Mouse (Mus musculus) Muller cell, postnatal 12 days (primary cell): ENCODE results near the gene Tfip11.
A peak's percentile ranks its signal among the peaks of the same experiment; 100 is the strongest.

ENCODE experiments used
- DNase-seq: peaks from one replicate; pipeline ENCODE4 v3.0.0-alpha.2; 2015; ENCODE audit errors: inconsistent ontology term

The Tfip11 gene

GRCm38 (mm10) chr5:112325546-112326445 is at the start of gene Tfip11:
Gene Tfip11, plus strand, starts transcription at chr5:112326358.
- peak; percentile 95 for DNase-seq

GRCm38 (mm10) chr5:112276907-112277348 is 49.2 kb upstream of the Tfip11 start:
- no peak for DNase-seq

GRCm38 (mm10) chr5:112277906-112278470 is 48.2 kb upstream of the Tfip11 start:
- no peak for DNase-seq

GRCm38 (mm10) chr5:112279181-112280021 is 46.8 kb upstream of the Tfip11 start:
- peak; percentile 87 for DNase-seq

- peak; percentile 19 for DNase-seq
Observed at GRCm38 (mm10) chr5:112280151-112280550, 46.0 kb upstream of the Tfip11 start.

GRCm38 (mm10) chr5:112280863-112281660 is 45.1 kb upstream of the Tfip11 start:
- peak; percentile 74 for DNase-seq

- no peak for DNase-seq
Observed at GRCm38 (mm10) chr5:112281676-112282075, 44.5 kb upstream of the Tfip11 start.

- DNase-seq = no peak
Observed at GRCm38 (mm10) chr5:112282123-112282779, 43.9 kb upstream of the Tfip11 start.

- DNase-seq = no peak
Observed at GRCm38 (mm10) chr5:112282780-112283482, 43.2 kb upstream of the Tfip11 start.

GRCm38 (mm10) chr5:112283543-112284202 is 42.5 kb upstream of the Tfip11 start:
- no peak for DNase-seq

GRCm38 (mm10) chr5:112284203-112284582 is 42.0 kb upstream of the Tfip11 start:
- no peak for DNase-seq

GRCm38 (mm10) chr5:112285548-112286085 is 40.5 kb upstream of the Tfip11 start:
- DNase-seq = no peak

- no peak for DNase-seq
Observed at GRCm38 (mm10) chr5:112286608-112286983, 39.6 kb upstream of the Tfip11 start.

GRCm38 (mm10) chr5:112286984-112287641 is 39.0 kb upstream of the Tfip11 start:
- no peak for DNase-seq

GRCm38 (mm10) chr5:112287652-112288051 is 38.5 kb upstream of the Tfip11 start:
- DNase-seq = no peak

- DNase-seq = no peak
Observed at GRCm38 (mm10) chr5:112288193-112289141, 37.7 kb upstream of the Tfip11 start.

GRCm38 (mm10) chr5:112289236-112289635 is 36.9 kb upstream of the Tfip11 start:
- no peak for DNase-seq
